Mouse (Mus musculus): ENCODE results near the gene Ap1m1. TPM values are rescaled to one million over a fixed set of nuclear protein-coding genes. Genes with fewer than 3 reads are reported as not detected.
A peak's percentile ranks its signal among the peaks of the same experiment; 100 is the strongest.

Ap1m1 gene
- 110 and 112 TPM in 2 replicates for polyA plus RNA-seq (2014; fragmentation: Nextera tagmentation; extraction: Ambion mirVana)

DNA sequence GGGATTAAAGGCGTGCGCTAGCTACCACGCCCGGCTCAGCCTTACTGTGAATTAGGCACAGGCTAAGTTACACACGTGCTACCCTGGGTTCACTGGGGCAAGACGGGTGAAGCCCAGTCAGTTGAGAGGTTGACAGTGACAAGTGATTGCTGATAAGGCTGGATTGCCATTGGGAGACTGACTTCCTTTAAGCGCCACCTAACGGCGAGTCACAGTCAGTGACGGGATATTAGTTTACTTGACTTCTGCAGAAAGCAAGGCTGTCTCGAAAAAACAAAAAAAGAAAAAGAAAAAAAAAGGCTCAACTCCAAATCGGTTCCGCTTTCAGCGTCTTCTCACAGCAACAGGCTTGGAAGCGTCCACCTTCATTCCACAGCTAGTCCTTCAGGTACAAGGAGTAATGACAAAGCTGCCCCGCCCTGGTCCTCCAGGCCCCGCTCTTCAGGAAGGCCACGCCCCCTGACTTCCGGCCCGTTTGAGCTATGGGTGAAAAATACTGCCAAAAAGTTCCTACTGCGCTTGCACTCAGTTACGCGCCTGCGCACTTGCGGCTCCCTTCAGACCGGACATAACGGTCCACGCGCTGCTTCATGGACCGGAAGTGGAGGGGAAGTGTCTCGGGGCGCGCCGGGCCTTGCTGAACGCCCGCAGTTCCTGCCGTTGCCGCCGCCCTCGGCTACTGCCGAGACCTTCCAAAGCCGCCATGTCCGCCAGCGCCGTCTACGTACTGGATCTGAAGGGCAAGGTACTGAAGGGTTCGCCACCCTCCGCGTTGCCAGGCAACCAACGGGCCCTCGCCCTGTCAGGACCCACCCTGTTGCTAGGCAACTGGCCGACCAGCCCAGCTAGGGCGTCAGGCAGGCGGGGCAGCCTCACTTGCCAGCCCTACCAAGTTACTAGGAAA lies at the start of gene Ap1m1:
TSS of gene Ap1m1 (plus strand) at position 520 of the 904 bp plus-strand sequence.
- Histone ChIP-seq H3K4me2 (peak within 1 kb of the TSS; percentile 70), H3K4me3 (ENCODE audit: low read depth, low read length) (peak within 1 kb of the TSS; percentile 66), H3K9me3 (replicated peaks; ENCODE audit: control insufficient read depth, low read length) (no peaks in the 10 kb centered on the region), H3K27ac (ENCODE audit: low read depth, low read length) (peak within 1 kb of the TSS; percentile 91), H3K36me3 (ENCODE audit: control insufficient read depth, insufficient read depth, low read length) (no peaks in the 10 kb centered on the region), H3K9ac (ENCODE audit: low read depth, low read length) (peak within 1 kb of the TSS; percentile 75), H3K27me3 (ENCODE audit: control insufficient read depth, insufficient read depth, low read length) (no peaks in the 10 kb centered on the region), H3K4me1 (ENCODE audit: control insufficient read depth, insufficient read depth, low read length) (no peaks in the 10 kb centered on the region; the same call in 1 of the 2 replicates)
- peak; percentile 95 for ATAC-seq (replicated peaks; ENCODE audit: insufficient number of reproducible peaks, low FRiP score, low TSS enrichment)
- under 1% methylated on average over 54 of the region's 54 CpGs for WGBS (ENCODE audit: insufficient replicate concordance)

GRCm38 (mm10) chr8:72190215-72190539 lies 49.6 kb upstream of the Ap1m1 start:
- Histone ChIP-seq H3K4me2 (no peak overlapping the region), H3K9ac (ENCODE audit: low read depth, low read length) (no peak overlapping the region), H3K4me3 (ENCODE audit: low read depth, low read length) (no peak overlapping the region), H3K36me3 (ENCODE audit: control insufficient read depth, insufficient read depth, low read length) (no peaks in the 10 kb centered on the region), H3K27me3 (ENCODE audit: control insufficient read depth, insufficient read depth, low read length) (no peaks in the 10 kb centered on the region), H3K27ac (ENCODE audit: low read depth, low read length) (no peak overlapping the region), H3K4me1 (ENCODE audit: control insufficient read depth, insufficient read depth, low read length) (no peaks in the 10 kb centered on the region), H3K9me3 (replicated peaks; ENCODE audit: control insufficient read depth, low read length) (no peaks in the 10 kb centered on the region)
- 80% methylated on average over 2 of the region's 2 CpGs for WGBS (ENCODE audit: insufficient replicate concordance)
- no peak for ATAC-seq (replicated peaks; ENCODE audit: insufficient number of reproducible peaks, low FRiP score, low TSS enrichment)

GRCm38 (mm10) chr8:72192065-72192464 lies 47.8 kb upstream of the Ap1m1 start:
- Histone ChIP-seq H3K4me1 (ENCODE audit: control insufficient read depth, insufficient read depth, low read length) (no peaks in the 10 kb centered on the region), H3K4me2 (no peak overlapping the region), H3K9ac (ENCODE audit: low read depth, low read length) (no peak overlapping the region), H3K4me3 (ENCODE audit: low read depth, low read length) (no peak overlapping the region), H3K9me3 (replicated peaks; ENCODE audit: control insufficient read depth, low read length) (no peaks in the 10 kb centered on the region), H3K27me3 (ENCODE audit: control insufficient read depth, insufficient read depth, low read length) (no peaks in the 10 kb centered on the region), H3K36me3 (ENCODE audit: control insufficient read depth, insufficient read depth, low read length) (no peaks in the 10 kb centered on the region), H3K27ac (ENCODE audit: low read depth, low read length) (no peak overlapping the region)
- ATAC-seq (replicated peaks; ENCODE audit: insufficient number of reproducible peaks, low FRiP score, low TSS enrichment) = no peak

- Histone ChIP-seq H3K27me3 (ENCODE audit: control insufficient read depth, insufficient read depth, low read length) (no peaks in the 10 kb centered on the region), H3K9me3 (replicated peaks; ENCODE audit: control insufficient read depth, low read length) (peaks cover 8% of the 10 kb centered on the region), H3K36me3 (ENCODE audit: control insufficient read depth, insufficient read depth, low read length) (no peaks in the 10 kb centered on the region), H3K27ac (ENCODE audit: low read depth, low read length) (no peak overlapping the region), H3K9ac (ENCODE audit: low read depth, low read length) (no peak overlapping the region), H3K4me1 (ENCODE audit: control insufficient read depth, insufficient read depth, low read length) (no peaks in the 10 kb centered on the region), H3K4me3 (ENCODE audit: low read depth, low read length) (no peak overlapping the region), H3K4me2 (no peak overlapping the region)
- ATAC-seq (replicated peaks; ENCODE audit: insufficient number of reproducible peaks, low FRiP score, low TSS enrichment) = no peak
- WGBS (ENCODE audit: insufficient replicate concordance) = 48% methylated on average over 8 of the region's 8 CpGs
These were observed 41.8 kb upstream of the Ap1m1 start for GRCm38 (mm10) chr8:72197997-72198396.

DNA sequence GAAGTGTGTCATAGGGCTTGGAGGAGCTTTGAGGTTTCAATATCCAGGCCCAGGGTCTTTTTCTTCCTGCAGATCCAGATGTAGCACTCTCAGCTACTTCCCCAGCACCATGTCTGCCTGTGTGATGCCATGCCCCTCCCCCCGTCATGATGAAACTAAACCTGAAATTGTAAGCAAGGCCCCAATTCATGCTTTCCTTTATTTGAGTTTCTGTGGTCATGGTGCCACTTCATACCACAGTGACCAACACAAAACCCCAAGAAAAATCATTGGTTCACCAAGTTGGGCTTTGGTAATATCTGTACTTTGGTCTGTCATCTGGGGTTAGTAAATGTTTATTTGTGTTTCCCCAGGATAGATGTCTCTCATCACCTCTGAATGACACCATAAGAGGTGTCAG lies 31.2 kb upstream of the Ap1m1 start:
- no peak overlapping the region for H3K4me3 ChIP-seq (ENCODE audit: low read depth, low read length)
- no peaks in the 10 kb centered on the region for H3K36me3 ChIP-seq (ENCODE audit: control insufficient read depth, insufficient read depth, low read length)
- no peak overlapping the region for H3K9ac ChIP-seq (ENCODE audit: low read depth, low read length)
- no peaks in the 10 kb centered on the region for H3K27me3 ChIP-seq (ENCODE audit: control insufficient read depth, insufficient read depth, low read length)
- 63% methylated on average over 1 of the region's 1 CpGs for WGBS (ENCODE audit: insufficient replicate concordance)
- no peak overlapping the region for H3K4me2 ChIP-seq
- no peaks in the 10 kb centered on the region for H3K4me1 ChIP-seq (ENCODE audit: control insufficient read depth, insufficient read depth, low read length)
- 0 out of 2 replicates have a peak, but pooled peaks cover 2% of the 10 kb centered on the region for H3K9me3 ChIP-seq (replicated peaks; ENCODE audit: control insufficient read depth, low read length)
- no peak overlapping the region for H3K27ac ChIP-seq (ENCODE audit: low read depth, low read length)
- ATAC-seq (replicated peaks; ENCODE audit: insufficient number of reproducible peaks, low FRiP score, low TSS enrichment) = no peak

DNA sequence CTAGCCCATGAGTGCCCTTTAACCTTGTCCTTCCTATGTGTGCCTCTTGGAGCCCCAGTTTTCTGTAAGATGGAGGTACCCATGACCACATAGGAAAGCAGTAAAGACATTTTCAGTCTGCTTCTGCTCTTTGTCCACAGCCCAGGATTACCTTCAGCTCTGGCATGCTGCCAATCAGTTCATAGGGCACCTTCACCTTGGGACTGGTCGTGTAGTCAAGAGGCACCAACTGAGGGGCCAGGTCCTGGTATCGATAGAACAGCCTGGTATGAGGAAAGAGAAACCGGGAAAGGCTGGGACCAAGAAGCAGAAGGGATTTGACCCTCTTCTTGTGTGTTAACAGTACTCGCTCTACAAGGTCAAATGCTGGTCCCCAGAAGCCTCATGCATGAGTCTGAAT lies 29.6 kb upstream of the Ap1m1 start:
- Histone ChIP-seq H3K9me3 (replicated peaks; ENCODE audit: control insufficient read depth, low read length) (no peaks in the 10 kb centered on the region), H3K4me1 (ENCODE audit: control insufficient read depth, insufficient read depth, low read length) (no peaks in the 10 kb centered on the region), H3K36me3 (ENCODE audit: control insufficient read depth, insufficient read depth, low read length) (no peaks in the 10 kb centered on the region), H3K27me3 (ENCODE audit: control insufficient read depth, insufficient read depth, low read length) (no peaks in the 10 kb centered on the region), H3K9ac (ENCODE audit: low read depth, low read length) (no peak overlapping the region), H3K4me2 (no peak overlapping the region), H3K27ac (ENCODE audit: low read depth, low read length) (no peak overlapping the region), H3K4me3 (ENCODE audit: low read depth, low read length) (no peak overlapping the region)
- 68% methylated on average over 4 of the region's 4 CpGs for WGBS (ENCODE audit: insufficient replicate concordance)
- ATAC-seq (replicated peaks; ENCODE audit: insufficient number of reproducible peaks, low FRiP score, low TSS enrichment) = no peak

GRCm38 (mm10) chr8:72210710-72211109 lies 29.1 kb upstream of the Ap1m1 start:
- Histone ChIP-seq H3K9me3 (replicated peaks; ENCODE audit: control insufficient read depth, low read length) (no peaks in the 10 kb centered on the region), H3K4me2 (no peak overlapping the region), H3K4me1 (ENCODE audit: control insufficient read depth, insufficient read depth, low read length) (no peaks in the 10 kb centered on the region), H3K36me3 (ENCODE audit: control insufficient read depth, insufficient read depth, low read length) (no peaks in the 10 kb centered on the region), H3K27ac (ENCODE audit: low read depth, low read length) (no peak overlapping the region), H3K4me3 (ENCODE audit: low read depth, low read length) (no peak overlapping the region), H3K27me3 (ENCODE audit: control insufficient read depth, insufficient read depth, low read length) (no peaks in the 10 kb centered on the region), H3K9ac (ENCODE audit: low read depth, low read length) (no peak overlapping the region)
- no peak for ATAC-seq (replicated peaks; ENCODE audit: insufficient number of reproducible peaks, low FRiP score, low TSS enrichment)
- 57% methylated on average over 2 of the region's 2 CpGs for WGBS (ENCODE audit: insufficient replicate concordance)

- Histone ChIP-seq H3K4me1 (ENCODE audit: control insufficient read depth, insufficient read depth, low read length) (no peaks in the 10 kb centered on the region), H3K27me3 (ENCODE audit: control insufficient read depth, insufficient read depth, low read length) (0 out of 2 replicates have a peak, but pooled peaks cover 3% of the 10 kb centered on the region), H3K9ac (ENCODE audit: low read depth, low read length) (no peak overlapping the region), H3K36me3 (ENCODE audit: control insufficient read depth, insufficient read depth, low read length) (no peaks in the 10 kb centered on the region), H3K27ac (ENCODE audit: low read depth, low read length) (no peak overlapping the region), H3K9me3 (replicated peaks; ENCODE audit: control insufficient read depth, low read length) (no peaks in the 10 kb centered on the region), H3K4me2 (no peak overlapping the region), H3K4me3 (ENCODE audit: low read depth, low read length) (no peak overlapping the region)
- 83% methylated on average over 1 of the region's 1 CpGs for WGBS (ENCODE audit: insufficient replicate concordance)
- ATAC-seq (replicated peaks; ENCODE audit: insufficient number of reproducible peaks, low FRiP score, low TSS enrichment) = no peak
These were observed 28.0 kb upstream of the Ap1m1 start for GRCm38 (mm10) chr8:72211846-72212245.

- no peak for ATAC-seq (replicated peaks; ENCODE audit: insufficient number of reproducible peaks, low FRiP score, low TSS enrichment)
- Histone ChIP-seq H3K4me3 (ENCODE audit: low read depth, low read length) (no peak within 1 kb of the TSS), H3K36me3 (ENCODE audit: control insufficient read depth, insufficient read depth, low read length) (no peaks in the 10 kb centered on the region), H3K9ac (ENCODE audit: low read depth, low read length) (no peak within 1 kb of the TSS), H3K4me1 (ENCODE audit: control insufficient read depth, insufficient read depth, low read length) (no peaks in the 10 kb centered on the region), H3K4me2 (no peak within 1 kb of the TSS), H3K27ac (ENCODE audit: low read depth, low read length) (no peak within 1 kb of the TSS), H3K9me3 (replicated peaks; ENCODE audit: control insufficient read depth, low read length) (no peaks in the 10 kb centered on the region), H3K27me3 (ENCODE audit: control insufficient read depth, insufficient read depth, low read length) (0 out of 2 replicates have a peak, but pooled peaks cover 3% of the 10 kb centered on the region)
- 57% methylated on average over 4 of the region's 4 CpGs for WGBS (ENCODE audit: insufficient replicate concordance)
These were observed 27.1 kb upstream of the Ap1m1 start, which contains the start of gene Cib3 for GRCm38 (mm10) chr8:72212751-72213150. Gene Cib3 (minus strand): TSS chr8:72212837.
